Mouse (Mus musculus): ENCODE results near the gene Vldlr.

DNA sequence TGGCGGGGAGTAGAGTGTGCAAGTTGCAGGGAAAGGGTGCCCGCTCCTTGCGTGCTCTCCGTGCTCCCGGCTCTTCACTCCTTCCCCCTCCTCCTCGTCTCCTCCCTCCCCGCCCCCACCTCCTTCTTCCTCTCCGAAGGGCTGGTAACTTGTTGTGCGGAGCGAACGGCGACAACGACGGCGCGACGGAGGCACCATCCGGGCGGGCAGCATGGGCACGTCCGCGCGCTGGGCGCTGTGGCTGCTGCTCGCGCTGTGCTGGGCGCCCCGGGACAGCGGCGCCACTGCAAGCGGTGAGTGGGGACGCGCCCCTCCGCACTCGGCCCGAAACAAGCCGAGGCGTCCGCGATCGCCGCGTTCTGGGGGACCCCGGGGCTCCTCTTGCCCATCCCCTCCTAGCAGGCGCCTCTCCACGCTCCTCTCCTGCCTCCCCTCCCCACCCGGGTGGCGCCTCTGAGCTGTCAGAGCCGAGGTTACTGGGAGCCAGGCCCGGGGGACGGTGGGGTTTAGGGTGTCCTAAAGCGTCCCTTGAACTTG lies 1.2 kb downstream of the Vldlr start:
- no peak for TF ChIP-seq GATA1 (IDR thresholded peaks at IDR 0.05; ENCODE audit: low read length)
- no peak for TF ChIP-seq TAL1 (IDR thresholded peaks at IDR 0.05; ENCODE audit: low read length)
